Mouse (Mus musculus): ENCODE results near the gene Sardh. TPM values are rescaled to one million over a fixed set of nuclear protein-coding genes. Genes with fewer than 3 reads are reported as not detected.

The Sardh gene
- 2.6 and 5.8 TPM in 2 replicates for polyA plus RNA-seq (2016; fragmentation: Nextera tagmentation; extraction: Ambion mirVana)

DNA sequence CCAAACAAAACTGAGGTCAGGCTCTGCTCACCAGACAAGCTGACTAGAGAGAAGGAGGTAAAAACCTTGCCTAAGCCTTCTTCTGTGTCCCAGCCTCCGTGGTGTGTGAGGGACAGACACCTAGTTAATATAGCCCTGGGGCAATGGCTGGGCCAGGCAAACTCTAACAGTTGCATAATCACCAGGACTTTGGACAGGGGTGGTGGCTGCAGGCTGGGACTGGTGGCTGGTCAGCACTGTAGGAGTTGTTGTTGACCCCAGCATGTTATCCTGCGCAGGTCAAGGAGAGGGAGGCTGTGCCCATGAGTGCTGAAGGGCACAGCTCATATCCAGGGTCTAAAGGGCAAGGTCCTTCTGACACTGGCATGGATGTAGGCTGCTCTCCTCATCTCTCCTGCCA is at the start of gene Sardh:
TSS of gene Sardh (minus strand) at position 127 of the 400 bp plus-strand sequence.
- H3K36me3 ChIP-seq (replicated peaks) = no peaks in the 10 kb centered on the region
- no peak within 1 kb of the TSS for H3K4me3 ChIP-seq (replicated peaks)
- no peak for ATAC-seq (ENCODE audit: low FRiP score)
- WGBS = 85% methylated on average over 2 of the region's 2 CpGs
- H3K27me3 ChIP-seq = no peaks in the 10 kb centered on the region
- no peak within 1 kb of the TSS for H3K27ac ChIP-seq
- H3K4me1 ChIP-seq = no peaks in the 10 kb centered on the region; the same call in 1 of the 2 replicates
- H3K4me2 ChIP-seq = no peak within 1 kb of the TSS
- no peaks in the 10 kb centered on the region for H3K9me3 ChIP-seq
- H3K9ac ChIP-seq = no peak within 1 kb of the TSS

GRCm38 (mm10) chr2:27296656-27297406 is 48.7 kb upstream of the Sardh start:
- H3K9me3 ChIP-seq = no peaks in the 10 kb centered on the region
- no peak overlapping the region for H3K4me2 ChIP-seq
- peaks cover 16% of the 10 kb centered on the region for H3K4me1 ChIP-seq
- peaks cover 10% of the 10 kb centered on the region for H3K36me3 ChIP-seq (replicated peaks)
- no peak overlapping the region for H3K27ac ChIP-seq
- no peak overlapping the region for H3K9ac ChIP-seq
- H3K4me3 ChIP-seq (replicated peaks) = no peak overlapping the region
- no peak for ATAC-seq (ENCODE audit: low FRiP score)
- no peaks in the 10 kb centered on the region for H3K27me3 ChIP-seq
- WGBS = 86% methylated on average over 9 of the region's 9 CpGs

GRCm38 (mm10) chr2:27294777-27295176 is 46.6 kb upstream of the Sardh start:
- Histone ChIP-seq H3K4me3 (replicated peaks) (no peak overlapping the region), H3K4me2 (no peak overlapping the region), H3K27me3 (no peaks in the 10 kb centered on the region), H3K36me3 (replicated peaks) (peaks cover 30% of the 10 kb centered on the region), H3K27ac (no peak overlapping the region), H3K9me3 (no peaks in the 10 kb centered on the region), H3K4me1 (0 out of 2 replicates have a peak, but pooled peaks cover under 1% of the 10 kb centered on the region), H3K9ac (no peak overlapping the region)
- ATAC-seq (ENCODE audit: low FRiP score) = no peak
- WGBS = 96% methylated on average over 3 of the region's 3 CpGs

DNA sequence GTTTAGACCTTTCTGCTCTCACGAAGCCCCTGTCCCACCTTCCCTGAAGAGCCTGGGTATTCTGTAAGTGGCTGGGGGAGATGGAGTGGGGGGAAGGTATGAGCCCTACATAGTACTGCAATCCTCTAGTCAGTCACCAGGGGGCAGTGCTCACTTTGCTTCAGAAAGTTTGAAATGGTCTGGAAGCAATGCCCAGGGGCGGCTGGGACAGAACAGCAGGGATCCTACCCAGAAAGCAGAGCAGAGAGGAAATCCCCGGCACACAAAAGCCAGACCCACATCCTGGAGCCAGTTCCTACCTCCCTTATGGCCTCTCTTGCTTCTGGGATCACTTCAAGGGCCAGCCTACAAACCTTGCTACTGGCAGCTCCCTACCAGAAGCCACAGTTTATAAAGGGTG is 40.9 kb upstream of the Sardh start:
- Histone ChIP-seq H3K4me3 (replicated peaks) (no peak overlapping the region), H3K27me3 (no peaks in the 10 kb centered on the region), H3K36me3 (replicated peaks) (peaks cover 45% of the 10 kb centered on the region), H3K27ac (peak overlapping the region; percentile 70), H3K4me2 (no peak overlapping the region), H3K9ac (0 out of 2 replicates have a peak overlapping the region, but pooled peaks have one; percentile 17), H3K9me3 (no peaks in the 10 kb centered on the region), H3K4me1 (peaks cover 8% of the 10 kb centered on the region)
- ATAC-seq (ENCODE audit: low FRiP score) = peak; percentile 65
- 3% methylated on average over 3 of the region's 3 CpGs for WGBS

DNA sequence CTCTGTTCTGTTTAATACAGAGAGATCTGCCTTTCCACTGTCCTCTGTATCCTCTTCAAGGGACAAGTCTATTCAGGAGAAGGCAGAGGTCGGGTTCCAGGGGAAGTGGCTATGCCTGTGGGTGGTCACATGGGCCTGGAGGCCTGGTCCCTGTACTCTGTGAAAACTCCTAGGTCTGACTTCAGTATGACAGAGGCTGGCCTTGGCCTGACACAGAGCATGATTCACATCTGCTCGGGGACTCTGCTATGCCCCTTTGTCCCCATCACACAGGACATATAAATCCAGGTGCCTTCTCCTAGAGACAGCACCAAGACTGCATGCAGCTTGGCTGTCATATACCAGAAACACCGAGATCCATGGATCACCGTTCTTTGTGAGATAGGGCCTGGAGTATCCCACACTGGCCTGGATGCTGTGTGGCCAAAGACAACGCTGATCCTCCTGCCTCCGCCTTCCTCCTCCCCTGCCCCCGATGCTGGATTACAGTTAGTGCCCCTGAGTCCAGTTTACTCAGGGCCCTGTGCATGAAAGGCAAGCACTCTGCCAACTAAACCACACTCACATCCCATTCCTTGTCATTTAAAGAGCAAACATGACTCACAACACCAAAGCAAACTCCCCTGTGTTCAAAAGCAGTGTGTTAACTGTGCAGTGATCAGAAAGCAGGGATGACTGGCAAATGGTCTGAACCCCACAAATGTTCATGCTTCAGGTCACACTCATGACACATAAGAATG is 39.0 kb upstream of the Sardh start:
- Histone ChIP-seq H3K36me3 (replicated peaks) (peaks cover 50% of the 10 kb centered on the region), H3K9me3 (no peaks in the 10 kb centered on the region), H3K4me1 (peaks cover 8% of the 10 kb centered on the region), H3K9ac (no peak overlapping the region), H3K27me3 (no peaks in the 10 kb centered on the region), H3K4me2 (no peak overlapping the region), H3K27ac (no peak overlapping the region), H3K4me3 (replicated peaks) (no peak overlapping the region)
- WGBS = 83% methylated on average over 7 of the region's 7 CpGs
- ATAC-seq (ENCODE audit: low FRiP score) = no peak

- WGBS = 76% methylated on average over 7 of the region's 7 CpGs
- no peak for ATAC-seq (ENCODE audit: low FRiP score)
- Histone ChIP-seq H3K36me3 (replicated peaks) (peaks cover 35% of the 10 kb centered on the region), H3K4me2 (no peak overlapping the region), H3K27ac (no peak overlapping the region), H3K9me3 (no peaks in the 10 kb centered on the region), H3K4me3 (replicated peaks) (no peak overlapping the region), H3K4me1 (peaks cover 4% of the 10 kb centered on the region), H3K9ac (no peak overlapping the region), H3K27me3 (no peaks in the 10 kb centered on the region)
These were observed 36.3 kb upstream of the Sardh start for GRCm38 (mm10) chr2:27284441-27284840.

DNA sequence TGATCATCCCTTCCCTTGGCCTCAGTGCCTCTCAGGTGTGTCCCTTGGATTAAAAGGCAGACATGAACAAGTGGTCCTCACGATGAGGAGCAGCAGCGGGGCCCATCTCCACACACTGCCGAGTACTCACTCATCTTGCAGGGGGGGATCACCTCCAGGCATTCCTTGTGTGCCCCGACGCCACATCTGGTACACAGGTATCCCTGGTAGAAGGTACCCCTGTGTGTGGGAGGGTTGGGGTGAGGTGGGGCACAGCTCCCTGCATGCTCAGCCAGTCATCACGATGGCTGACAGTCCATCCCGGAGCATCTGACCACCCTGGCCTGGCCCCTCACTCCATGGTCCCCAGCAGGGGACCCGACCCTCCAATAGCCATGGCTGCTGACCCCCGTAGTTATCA is 33.6 kb upstream of the Sardh start:
- H3K4me2 ChIP-seq = no peak overlapping the region
- no peak overlapping the region for H3K9ac ChIP-seq
- 96% methylated on average over 9 of the region's 9 CpGs for WGBS
- H3K27ac ChIP-seq = no peak overlapping the region
- H3K27me3 ChIP-seq = no peaks in the 10 kb centered on the region
- H3K9me3 ChIP-seq = no peaks in the 10 kb centered on the region
- no peak for ATAC-seq (ENCODE audit: low FRiP score)
- H3K36me3 ChIP-seq (replicated peaks) = peaks cover 51% of the 10 kb centered on the region
- no peaks in the 10 kb centered on the region for H3K4me1 ChIP-seq
- H3K4me3 ChIP-seq (replicated peaks) = no peak overlapping the region

GRCm38 (mm10) chr2:27280920-27281611 is 32.9 kb upstream of the Sardh start:
- Histone ChIP-seq H3K4me1 (no peaks in the 10 kb centered on the region), H3K27ac (no peak overlapping the region), H3K4me3 (replicated peaks) (no peak overlapping the region), H3K27me3 (no peaks in the 10 kb centered on the region), H3K9me3 (no peaks in the 10 kb centered on the region), H3K9ac (no peak overlapping the region), H3K36me3 (replicated peaks) (peaks cover 53% of the 10 kb centered on the region), H3K4me2 (no peak overlapping the region)
- ATAC-seq (ENCODE audit: low FRiP score) = 0 out of 2 replicates have a peak, but pooled peaks have one; percentile 53
- 73% methylated on average over 13 of the region's 13 CpGs for WGBS

DNA sequence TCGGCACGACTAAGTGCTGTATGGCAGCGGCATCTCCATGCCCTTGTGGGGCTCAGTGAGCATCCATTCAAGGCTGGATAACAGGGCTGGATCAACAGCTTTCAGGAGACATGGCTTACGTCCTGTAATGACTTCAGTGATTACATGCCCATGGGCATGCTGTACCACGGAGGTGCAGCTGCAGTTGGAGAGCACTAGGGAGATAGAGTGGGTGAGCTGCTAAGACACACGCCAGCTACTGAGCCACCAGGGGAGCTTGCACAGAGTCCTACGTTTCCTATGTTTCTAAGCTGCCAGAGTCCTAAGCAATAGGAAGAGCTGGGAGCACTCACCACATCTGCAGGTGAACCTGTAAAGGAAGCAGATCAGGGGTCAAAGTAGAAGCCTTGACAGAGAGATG is 30.7 kb upstream of the Sardh start:
- Histone ChIP-seq H3K4me2 (no peak overlapping the region), H3K9me3 (0 out of 2 replicates have a peak, but pooled peaks cover 6% of the 10 kb centered on the region), H3K27ac (no peak overlapping the region), H3K27me3 (no peaks in the 10 kb centered on the region), H3K9ac (no peak overlapping the region), H3K4me3 (replicated peaks) (no peak overlapping the region), H3K4me1 (no peaks in the 10 kb centered on the region), H3K36me3 (replicated peaks) (peaks cover 72% of the 10 kb centered on the region)
- ATAC-seq (ENCODE audit: low FRiP score) = no peak
- whole genome bisulfite sequencing = 92% methylated on average over 7 of the region's 7 CpGs

GRCm38 (mm10) chr2:27268325-27268724 is 20.2 kb upstream of the Sardh start:
- no peaks in the 10 kb centered on the region for H3K27me3 ChIP-seq
- peaks cover 84% of the 10 kb centered on the region for H3K36me3 ChIP-seq (replicated peaks)
- H3K9ac ChIP-seq = no peak overlapping the region
- no peak overlapping the region for H3K4me3 ChIP-seq (replicated peaks)
- H3K9me3 ChIP-seq = no peaks in the 10 kb centered on the region
- WGBS = 77% methylated on average over 2 of the region's 2 CpGs
- no peak for ATAC-seq (ENCODE audit: low FRiP score)
- H3K27ac ChIP-seq = no peak overlapping the region
- no peaks in the 10 kb centered on the region for H3K4me1 ChIP-seq
- no peak overlapping the region for H3K4me2 ChIP-seq

DNA sequence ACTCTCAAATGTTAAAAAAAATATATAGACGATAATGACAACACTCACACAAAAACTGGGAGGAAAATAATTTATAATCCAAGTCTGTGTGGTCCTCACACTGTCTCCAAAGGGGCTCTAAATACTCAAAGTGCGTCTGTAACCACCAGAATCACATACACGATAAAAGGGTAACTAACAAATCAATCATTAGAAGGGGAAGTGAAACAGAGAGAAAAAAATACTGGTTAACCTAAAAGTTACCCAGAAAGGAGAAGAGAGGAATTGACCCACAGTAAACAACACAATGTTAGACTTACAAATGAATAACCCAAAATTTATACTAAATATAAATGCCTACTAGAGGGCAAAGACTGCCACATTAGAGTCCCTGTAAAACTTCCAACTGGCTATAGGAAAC is 17.7 kb upstream of the Sardh start:
- Histone ChIP-seq H3K4me3 (replicated peaks) (no peak overlapping the region), H3K27ac (no peak overlapping the region), H3K36me3 (replicated peaks) (peaks cover 89% of the 10 kb centered on the region), H3K4me2 (no peak overlapping the region), H3K4me1 (no peaks in the 10 kb centered on the region), H3K9me3 (no peaks in the 10 kb centered on the region), H3K27me3 (no peaks in the 10 kb centered on the region), H3K9ac (no peak overlapping the region)
- ATAC-seq (ENCODE audit: low FRiP score) = no peak
- 92% methylated on average over 3 of the region's 3 CpGs for WGBS

DNA sequence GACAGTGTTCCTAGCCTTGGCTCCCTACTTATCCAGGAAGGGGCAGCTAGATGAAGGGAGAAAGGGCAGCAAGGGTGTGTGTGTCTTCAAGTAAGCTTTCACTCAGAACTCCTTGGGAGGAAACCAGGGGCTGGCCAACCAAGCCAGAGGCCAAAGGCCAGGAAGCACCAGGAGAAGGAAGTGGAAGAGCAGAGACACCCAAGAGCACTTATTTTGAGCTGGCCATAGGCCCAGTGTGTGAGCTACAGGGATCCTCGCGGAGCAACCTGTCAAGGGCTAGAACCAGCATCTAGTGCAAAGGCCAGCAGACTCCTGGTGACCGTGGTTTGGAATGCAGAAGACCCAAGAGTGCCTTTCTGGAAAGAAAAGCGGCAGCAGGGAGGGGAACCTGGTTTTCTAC is 14.8 kb upstream of the Sardh start:
- Histone ChIP-seq H3K9me3 (no peaks in the 10 kb centered on the region), H3K9ac (no peak overlapping the region), H3K27ac (no peak overlapping the region), H3K27me3 (no peaks in the 10 kb centered on the region), H3K36me3 (replicated peaks) (peaks cover 62% of the 10 kb centered on the region), H3K4me3 (replicated peaks) (no peak overlapping the region), H3K4me2 (no peak overlapping the region), H3K4me1 (no peaks in the 10 kb centered on the region)
- WGBS = 95% methylated on average over 4 of the region's 4 CpGs
- ATAC-seq (ENCODE audit: low FRiP score) = no peak
